Mouse (Mus musculus): Measurements from ENCODE around the gene Dync2li1. TPM values are rescaled to one million over a fixed set of nuclear protein-coding genes. Genes with fewer than 3 reads are reported as not detected.

Dync2li1 gene
- polyA plus RNA-seq, 1 experiment from 2014 or later = 39.9 TPM

DNA sequence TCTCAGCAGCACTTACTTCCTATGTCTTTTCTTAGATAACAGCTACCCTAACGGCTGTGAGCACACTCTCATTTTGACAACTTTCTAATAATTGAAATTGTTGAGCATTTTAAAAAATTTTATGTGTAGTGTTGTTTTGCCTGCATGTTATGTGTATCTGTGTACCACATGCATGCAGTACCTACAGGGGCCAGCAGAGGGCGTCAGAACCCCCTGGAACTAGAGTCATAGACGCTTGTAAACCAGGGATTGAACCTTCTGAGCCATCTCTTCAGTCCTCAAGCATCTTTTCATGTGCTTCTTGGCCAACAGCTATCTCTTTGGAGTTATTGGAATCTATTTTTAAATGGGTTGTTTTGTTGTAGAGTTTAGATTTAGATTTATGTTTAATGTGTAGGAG, 15.6 kb downstream of the Dync2li1 start:
- Histone ChIP-seq H3K4me2 (replicated peaks; ENCODE audit: low read depth, low read length) (no peak overlapping the region), H3K9me3 (ENCODE audit: control insufficient read depth, low read depth, low read length) (no peaks in the 10 kb centered on the region), H3K36me3 (ENCODE audit: control insufficient read depth, insufficient read depth, low read length) (no peaks in the 10 kb centered on the region), H3K27ac (ENCODE audit: low read length) (no peak overlapping the region), H3K4me3 (ENCODE audit: low read depth, low read length) (no peak overlapping the region), H3K4me1 (ENCODE audit: control insufficient read depth, insufficient read depth, low read length) (peaks cover 15% of the 10 kb centered on the region), H3K9ac (replicated peaks; ENCODE audit: low read depth, low read length) (no peak overlapping the region), H3K27me3 (ENCODE audit: control insufficient read depth, insufficient read depth, low read length) (no peaks in the 10 kb centered on the region)
- no peak for ATAC-seq (ENCODE audit: insufficient number of reproducible peaks, insufficient read depth, low FRiP score, low read depth)
- WGBS = 43% methylated on average over 3 of the region's 3 CpGs

DNA sequence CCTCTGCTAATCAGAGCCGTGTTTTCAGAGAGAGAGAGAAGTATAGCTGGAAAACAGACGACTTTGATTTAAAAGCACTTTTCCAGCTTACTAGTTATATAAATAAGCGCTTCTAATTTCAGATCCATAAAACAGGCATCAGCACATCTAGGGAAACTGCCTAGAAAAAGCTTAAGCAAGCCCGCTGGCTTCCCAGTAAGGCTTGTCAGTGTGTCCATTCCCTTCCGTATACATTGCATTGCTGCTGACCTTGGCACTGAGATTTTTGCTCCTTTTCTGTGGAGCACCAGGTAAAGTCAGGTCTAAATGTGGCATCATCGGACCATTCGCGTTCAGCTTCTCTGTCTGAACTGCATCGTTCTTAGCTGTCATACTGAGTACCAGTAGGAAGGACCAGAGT, 16.0 kb downstream of the Dync2li1 start:
- Histone ChIP-seq H3K27me3 (ENCODE audit: control insufficient read depth, insufficient read depth, low read length) (no peaks in the 10 kb centered on the region), H3K27ac (ENCODE audit: low read length) (no peak overlapping the region), H3K9me3 (ENCODE audit: control insufficient read depth, low read depth, low read length) (no peaks in the 10 kb centered on the region), H3K4me1 (ENCODE audit: control insufficient read depth, insufficient read depth, low read length) (peaks cover 15% of the 10 kb centered on the region), H3K4me3 (ENCODE audit: low read depth, low read length) (no peak overlapping the region), H3K4me2 (replicated peaks; ENCODE audit: low read depth, low read length) (no peak overlapping the region), H3K9ac (replicated peaks; ENCODE audit: low read depth, low read length) (no peak overlapping the region), H3K36me3 (ENCODE audit: control insufficient read depth, insufficient read depth, low read length) (no peaks in the 10 kb centered on the region)
- WGBS = 72% methylated on average over 9 of the region's 9 CpGs
- no peak for ATAC-seq (ENCODE audit: insufficient number of reproducible peaks, insufficient read depth, low FRiP score, low read depth)

GRCm38 (mm10) chr17:84644292-84645050, 18.2 kb downstream of the Dync2li1 start:
- H3K36me3 ChIP-seq (ENCODE audit: control insufficient read depth, insufficient read depth, low read length) = no peaks in the 10 kb centered on the region
- H3K9me3 ChIP-seq (ENCODE audit: control insufficient read depth, low read depth, low read length) = no peaks in the 10 kb centered on the region
- 50% methylated on average over 16 of the region's 16 CpGs for WGBS
- no peak overlapping the region for H3K9ac ChIP-seq (replicated peaks; ENCODE audit: low read depth, low read length)
- H3K27ac ChIP-seq (ENCODE audit: low read length) = no peak overlapping the region
- H3K27me3 ChIP-seq (ENCODE audit: control insufficient read depth, insufficient read depth, low read length) = no peaks in the 10 kb centered on the region
- ATAC-seq (ENCODE audit: insufficient number of reproducible peaks, insufficient read depth, low FRiP score, low read depth) = no peak
- no peak overlapping the region for H3K4me2 ChIP-seq (replicated peaks; ENCODE audit: low read depth, low read length)
- H3K4me3 ChIP-seq (ENCODE audit: low read depth, low read length) = no peak overlapping the region
- peaks cover 15% of the 10 kb centered on the region for H3K4me1 ChIP-seq (ENCODE audit: control insufficient read depth, insufficient read depth, low read length)

DNA sequence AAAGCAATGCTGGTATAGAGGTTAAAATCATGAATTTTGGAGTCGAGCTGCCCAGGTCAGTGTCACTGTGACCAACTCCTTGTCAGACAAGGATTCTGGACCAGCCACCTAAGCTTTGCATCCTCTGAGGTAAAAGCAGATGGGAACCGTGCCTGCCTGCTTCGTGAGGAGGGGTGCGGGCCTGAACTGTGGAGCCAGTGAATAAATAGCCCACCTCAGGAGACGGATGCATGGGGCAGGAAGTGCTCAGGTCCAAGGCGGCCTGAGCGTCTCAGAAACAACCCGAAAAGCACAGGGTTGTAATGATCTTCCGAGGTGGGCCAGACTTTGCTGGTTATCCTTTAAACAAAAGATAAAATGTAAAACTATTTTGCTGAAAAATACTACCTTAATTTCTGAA, 18.8 kb downstream of the Dync2li1 start:
- Histone ChIP-seq H3K36me3 (ENCODE audit: control insufficient read depth, insufficient read depth, low read length) (no peaks in the 10 kb centered on the region), H3K9me3 (ENCODE audit: control insufficient read depth, low read depth, low read length) (no peaks in the 10 kb centered on the region), H3K27me3 (ENCODE audit: control insufficient read depth, insufficient read depth, low read length) (no peaks in the 10 kb centered on the region), H3K9ac (replicated peaks; ENCODE audit: low read depth, low read length) (no peak overlapping the region), H3K27ac (ENCODE audit: low read length) (no peak overlapping the region), H3K4me3 (ENCODE audit: low read depth, low read length) (no peak overlapping the region), H3K4me1 (ENCODE audit: control insufficient read depth, insufficient read depth, low read length) (peaks cover 12% of the 10 kb centered on the region), H3K4me2 (replicated peaks; ENCODE audit: low read depth, low read length) (no peak overlapping the region)
- WGBS = 36% methylated on average over 9 of the region's 9 CpGs
- no peak for ATAC-seq (ENCODE audit: insufficient number of reproducible peaks, insufficient read depth, low FRiP score, low read depth)

DNA sequence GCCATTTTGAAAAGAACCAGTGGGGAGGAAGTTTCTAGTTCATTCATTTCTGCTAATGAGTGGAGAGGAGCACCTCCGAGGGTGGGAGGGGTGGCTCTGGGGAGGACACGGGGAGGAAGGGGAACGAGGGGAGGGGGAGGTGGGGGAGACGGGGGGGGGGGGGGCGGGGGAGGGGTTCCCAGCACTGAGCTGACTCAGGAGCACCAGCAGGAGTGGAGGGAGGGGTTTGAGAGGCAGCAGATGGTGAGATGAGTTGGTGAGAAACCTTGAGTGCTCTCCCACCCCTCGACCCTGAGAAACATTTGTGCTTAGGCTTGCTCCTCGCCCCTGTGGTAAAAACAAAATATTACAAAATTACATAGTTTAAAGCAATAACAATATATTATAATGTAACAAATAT, 19.6 kb downstream of the Dync2li1 start:
- WGBS = 11% methylated on average over 5 of the region's 7 CpGs
- Histone ChIP-seq H3K36me3 (ENCODE audit: control insufficient read depth, insufficient read depth, low read length) (no peaks in the 10 kb centered on the region), H3K4me3 (ENCODE audit: low read depth, low read length) (no peak overlapping the region), H3K9ac (replicated peaks; ENCODE audit: low read depth, low read length) (no peak overlapping the region), H3K4me1 (ENCODE audit: control insufficient read depth, insufficient read depth, low read length) (peaks cover 12% of the 10 kb centered on the region), H3K4me2 (replicated peaks; ENCODE audit: low read depth, low read length) (no peak overlapping the region), H3K27me3 (ENCODE audit: control insufficient read depth, insufficient read depth, low read length) (no peaks in the 10 kb centered on the region), H3K27ac (ENCODE audit: low read length) (no peak overlapping the region), H3K9me3 (ENCODE audit: control insufficient read depth, low read depth, low read length) (no peaks in the 10 kb centered on the region)
- no peak for ATAC-seq (ENCODE audit: insufficient number of reproducible peaks, insufficient read depth, low FRiP score, low read depth)

GRCm38 (mm10) chr17:84646477-84646876, 20.2 kb downstream of the Dync2li1 start:
- peaks cover 12% of the 10 kb centered on the region for H3K4me1 ChIP-seq (ENCODE audit: control insufficient read depth, insufficient read depth, low read length)

DNA sequence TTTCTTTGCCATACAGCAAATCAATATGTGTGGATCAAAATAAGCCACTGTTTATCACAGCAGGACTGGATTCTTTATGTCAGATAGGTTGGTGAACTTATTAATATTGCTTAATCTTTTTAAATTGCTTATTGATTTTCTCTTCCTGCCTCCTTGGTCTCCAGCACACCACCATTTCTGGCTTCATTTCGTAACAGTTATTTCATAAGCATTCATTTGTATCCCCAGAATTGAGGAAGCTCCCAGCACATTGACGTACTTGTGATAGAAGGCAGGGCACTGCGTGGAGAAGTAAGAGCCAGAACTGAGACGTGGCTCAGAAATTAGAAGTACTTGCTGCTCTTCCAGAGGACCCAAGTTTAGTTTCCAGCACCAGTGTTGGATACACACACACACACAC, 21.3 kb downstream of the Dync2li1 start:
- no peak for ATAC-seq (ENCODE audit: insufficient number of reproducible peaks, insufficient read depth, low FRiP score, low read depth)

More at GRCm38 (mm10) chr17:84646477-84646876, 20.2 kb downstream of the Dync2li1 start:
- H3K36me3 ChIP-seq (ENCODE audit: control insufficient read depth, insufficient read depth, low read length) = no peaks in the 10 kb centered on the region
- H3K4me2 ChIP-seq (replicated peaks; ENCODE audit: low read depth, low read length) = no peak overlapping the region
- no peaks in the 10 kb centered on the region for H3K27me3 ChIP-seq (ENCODE audit: control insufficient read depth, insufficient read depth, low read length)
- 61% methylated on average over 2 of the region's 2 CpGs for WGBS
- no peak overlapping the region for H3K27ac ChIP-seq (ENCODE audit: low read length)
- H3K9me3 ChIP-seq (ENCODE audit: control insufficient read depth, low read depth, low read length) = no peaks in the 10 kb centered on the region
- H3K4me3 ChIP-seq (ENCODE audit: low read depth, low read length) = no peak overlapping the region
- no peak overlapping the region for H3K9ac ChIP-seq (replicated peaks; ENCODE audit: low read depth, low read length)
- ATAC-seq (ENCODE audit: insufficient number of reproducible peaks, insufficient read depth, low FRiP score, low read depth) = no peak

DNA sequence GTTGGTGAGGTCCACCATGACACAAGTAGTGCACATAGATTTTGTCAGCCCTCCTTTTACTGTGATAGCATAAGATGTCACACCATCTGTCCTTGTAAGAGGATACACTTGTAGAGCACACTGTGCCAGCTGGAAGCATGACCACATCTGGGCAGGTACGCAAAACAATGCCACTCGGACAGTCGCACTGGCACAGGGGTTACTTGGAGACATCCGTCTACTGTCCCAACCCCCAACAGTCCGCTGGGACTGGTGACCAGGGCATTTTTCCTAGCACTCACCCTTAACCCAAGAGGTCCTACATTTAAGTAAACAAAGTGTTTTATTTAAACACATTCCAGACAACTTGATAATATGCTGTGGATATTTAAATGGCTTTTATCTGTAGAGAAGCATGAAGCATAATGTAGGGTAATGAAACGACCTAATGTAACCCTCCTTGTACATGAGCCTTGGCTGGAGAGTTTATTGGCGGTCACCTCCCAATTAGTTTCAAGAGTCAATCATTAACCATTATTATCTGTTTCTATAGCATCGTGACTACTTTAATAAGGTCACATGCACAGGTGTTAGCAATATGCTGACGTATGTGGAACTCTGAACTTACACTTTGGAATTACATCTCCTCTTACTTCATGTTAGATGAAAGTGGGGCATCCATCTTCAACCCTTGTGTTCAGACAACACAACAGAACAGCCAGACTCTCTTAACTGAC, 24.2 kb downstream of the Dync2li1 start:
- no peak overlapping the region for H3K4me3 ChIP-seq (ENCODE audit: low read depth, low read length)
- 0 out of 2 replicates have a peak, but pooled peaks cover 5% of the 10 kb centered on the region for H3K4me1 ChIP-seq (ENCODE audit: control insufficient read depth, insufficient read depth, low read length)
- 76% methylated on average over 9 of the region's 9 CpGs for WGBS
- H3K27me3 ChIP-seq (ENCODE audit: control insufficient read depth, insufficient read depth, low read length) = no peaks in the 10 kb centered on the region
- H3K27ac ChIP-seq (ENCODE audit: low read length) = no peak overlapping the region
- no peaks in the 10 kb centered on the region for H3K9me3 ChIP-seq (ENCODE audit: control insufficient read depth, low read depth, low read length)
- no peaks in the 10 kb centered on the region; the same call in 1 of the 2 replicates for H3K36me3 ChIP-seq (ENCODE audit: control insufficient read depth, insufficient read depth, low read length)
- no peak for ATAC-seq (ENCODE audit: insufficient number of reproducible peaks, insufficient read depth, low FRiP score, low read depth)
- H3K9ac ChIP-seq (replicated peaks; ENCODE audit: low read depth, low read length) = no peak overlapping the region
- H3K4me2 ChIP-seq (replicated peaks; ENCODE audit: low read depth, low read length) = no peak overlapping the region

More for the DNA sequence above, 21.3 kb downstream of the Dync2li1 start:
- Histone ChIP-seq H3K36me3 (ENCODE audit: control insufficient read depth, insufficient read depth, low read length) (no peaks in the 10 kb centered on the region; the same call in 1 of the 2 replicates), H3K4me2 (replicated peaks; ENCODE audit: low read depth, low read length) (no peak overlapping the region), H3K9me3 (ENCODE audit: control insufficient read depth, low read depth, low read length) (no peaks in the 10 kb centered on the region), H3K4me1 (ENCODE audit: control insufficient read depth, insufficient read depth, low read length) (peaks cover 12% of the 10 kb centered on the region), H3K27ac (ENCODE audit: low read length) (no peak overlapping the region), H3K4me3 (ENCODE audit: low read depth, low read length) (no peak overlapping the region), H3K9ac (replicated peaks; ENCODE audit: low read depth, low read length) (no peak overlapping the region), H3K27me3 (ENCODE audit: control insufficient read depth, insufficient read depth, low read length) (no peaks in the 10 kb centered on the region)
- WGBS = 72% methylated on average over 4 of the region's 4 CpGs

All from stomach, embryonic 14.5 days (tissue).